ENCODE assay signal across 13 mouse cellular contexts in genomic region chr16:21433543-21433942, GRCm38 (mm10). TPM values are rescaled to one million over a fixed set of nuclear protein-coding genes. Genes with fewer than 3 reads are reported as not detected.
A peak's percentile ranks its signal among the peaks of the same experiment; 100 is the strongest.
DNase-seq lines count a peak whose midpoint lies in the region; TF ChIP-seq lines count a peak whose summit lies in the region.
"Had no signal": no experiment of that assay in that cellular context is flagged by ENCODE, and none has a peak within 500 bp of the region (broad histone marks: within the 10 kb centered on the region; RNA-seq: fewer than 3 reads in every experiment).

No protein-coding gene starts in this region.

- TF ChIP-seq CTCF in gastrocnemius, adult 2 months (IDR thresholded peaks at IDR 0.05): peak; percentile 39

- no peak for DNase-seq in gastrocnemius, adult 2 months
- no peak for DNase-seq in gastrocnemius, postnatal 14 days
- DNase-seq in lung, postnatal 10 days: peak; percentile 21
- no peak for DNase-seq in lung, postnatal 14 days
- peak; percentile 22 for DNase-seq in ES-E14 (ENCODE audit: low read depth, low spot score)
- peak; percentile 40 for DNase-seq in naive thymus-derived CD4-positive, alpha-beta T cell, adult 2 months (ENCODE audit: low read depth)
- DNase-seq in urinary bladder, adult 2 months (ENCODE audit: low spot score): no peak
- DNase-seq in kidney, postnatal 14 days: no peak
- DNase-seq: cerebellum, adult 9-11 months; liver, embryonic 13.5 days had no signal

- H3K4me3 ChIP-seq in gastrocnemius, adult 2 months: no peak overlapping the region
- H3K4me3 ChIP-seq in ES-E14 (ENCODE audit: insufficient read depth in 1 of 2, low read depth in 1 of 2, low read length in 2 of 2, poor library complexity in 1 of 2, severe bottlenecking in 1 of 2): no peak overlapping the region
- H3K4me3 ChIP-seq: erythroblast, embryonic 14.5 days; heart, embryonic 15.5 days; liver, embryonic 13.5 days; midbrain, embryonic 13.5 days had no signal

- in situ Hi-C loops in ES-E14 (cut with MboI; ENCODE audit: low sequenced_read_pairs in 2 of 2, unreplicated experiment in 2 of 2): no loop called here

- H3K9me3 ChIP-seq in ES-E14 (ENCODE audit: control insufficient read depth, insufficient read depth, low read depth, low read length): no peaks in the 10 kb centered on the region
- H3K9me3 ChIP-seq: heart, embryonic 15.5 days; liver, embryonic 13.5 days; midbrain, embryonic 13.5 days had no signal

- H3K36me3 ChIP-seq in ES-E14 (ENCODE audit: control insufficient read depth, insufficient read depth, low read length, poor library complexity, severe bottlenecking): no peaks in the 10 kb centered on the region
- H3K36me3 ChIP-seq: liver, embryonic 13.5 days had no signal

- intact Hi-C loops in gastrocnemius, adult 2 months (cut with DNase I): no loop called here
- intact Hi-C loops in gastrocnemius, postnatal 14 days (cut with DNase I; ENCODE audit: low total_unique reads): no loop called here

- no peak overlapping the region for H3K27ac ChIP-seq in gastrocnemius, adult 2 months
- H3K27ac ChIP-seq in ES-E14 (ENCODE audit: insufficient read depth, low read depth, low read length, poor library complexity, severe bottlenecking): no peak overlapping the region
- H3K27ac ChIP-seq: heart, embryonic 15.5 days; liver, embryonic 13.5 days; midbrain, embryonic 13.5 days had no signal

- H3K9ac ChIP-seq in ES-E14 (ENCODE audit: insufficient read depth, low read depth, low read length, poor library complexity, severe bottlenecking): no peak overlapping the region
- H3K9ac ChIP-seq: heart, embryonic 15.5 days; liver, embryonic 13.5 days; midbrain, embryonic 13.5 days had no signal

- H3K4me1 ChIP-seq in ES-E14 (ENCODE audit: control insufficient read depth in 2 of 2, insufficient read depth in 2 of 2, low read length in 2 of 2, poor library complexity in 1 of 2): 0 out of 4 replicates have a peak, but pooled peaks cover 0 to 2% of the 10 kb centered on the region in 2 experiments
- H3K4me1 ChIP-seq: heart, embryonic 15.5 days; midbrain, embryonic 13.5 days had no signal

TF ChIP-seq in ES-E14, 5 proteins besides CTCF, POLR2A, EP300 and RAD21:
- TF ChIP-seq HCFC1 (IDR thresholded peaks at IDR 0.05; ENCODE audit: borderline replicate concordance, insufficient read depth, low read length): no peak
- TF ChIP-seq ZC3H11A (IDR thresholded peaks at IDR 0.05; ENCODE audit: borderline replicate concordance, low read depth, low read length): no peak
- TF ChIP-seq CHD2 (IDR thresholded peaks at IDR 0.05; ENCODE audit: low read depth, low read length): no peak
- TF ChIP-seq ZNF384 (IDR thresholded peaks at IDR 0.05; ENCODE audit: low read depth, low read length): no peak
- no peak for TF ChIP-seq MAFK (IDR thresholded peaks at IDR 0.05; ENCODE audit: insufficient read depth, low read depth, low read length)

RNA-seq across cellular contexts. Expression of gene Vps8, which starts 10.6 kb away (rescaled TPM):
- total RNA-seq in gastrocnemius, adult 2 months (2021): 1 to 10 TPM; 7.7 to 7.8 TPM
- total RNA-seq in gastrocnemius, postnatal 14 days (2021): 10 to 100 TPM; 10.4 to 12.6 TPM
- total RNA-seq in ES-E14 (2012; rRNA removed): 11.3 and 12.5 TPM in 2 replicates
- polyA plus RNA-seq in urinary bladder, adult 2 months (2012; rRNA removed): 13.2 and 14.3 TPM in 2 replicates

Comparison
In these comparisons a context has a peak if more than half of its experiments do, and no peak if none do; other contexts are left out.
1. DNase-seq: peak in lung, postnatal 10 days (single experiment), ES-E14 (single experiment) and naive thymus-derived CD4-positive, alpha-beta T cell, adult 2 months (single experiment); none in gastrocnemius, adult 2 months (single experiment), gastrocnemius, postnatal 14 days (single experiment), lung, postnatal 14 days (single experiment), urinary bladder, adult 2 months (single experiment) and kidney, postnatal 14 days (single experiment).